Mouse (Mus musculus): ENCODE measurements around the gene H2-Ob.

The H2-Ob gene

DNA sequence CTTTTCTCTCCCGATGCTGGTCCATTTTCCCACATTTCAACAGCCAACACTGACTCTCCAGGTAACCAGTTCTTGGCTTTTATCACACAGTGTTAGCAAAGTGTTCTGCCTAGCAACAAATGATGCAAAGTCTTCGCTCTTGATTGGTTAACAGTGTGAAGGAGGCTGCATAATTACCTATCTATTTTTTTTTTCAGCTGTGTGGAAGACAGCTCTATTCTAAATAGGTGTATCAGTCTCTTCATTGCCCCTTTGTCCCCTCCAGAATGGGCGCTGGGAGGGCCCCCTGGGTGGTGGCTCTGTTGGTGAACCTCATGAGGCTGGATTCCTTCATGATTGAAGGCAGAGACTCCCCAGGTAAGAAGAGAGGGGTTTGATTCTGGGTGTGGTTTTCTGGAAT, at the start of gene H2-Ob:
H2-Ob (plus strand) TSS at position 198 of the 400 bp plus-strand sequence.
- peak; percentile 29 for DNase-seq (ENCODE audit: low read depth, low spot score)

- DNase-seq (ENCODE audit: low read depth, low spot score), result no peak
Observed at GRCm38 (mm10) chr17:34188986-34189385, 49.7 kb upstream of the H2-Ob start.

DNA sequence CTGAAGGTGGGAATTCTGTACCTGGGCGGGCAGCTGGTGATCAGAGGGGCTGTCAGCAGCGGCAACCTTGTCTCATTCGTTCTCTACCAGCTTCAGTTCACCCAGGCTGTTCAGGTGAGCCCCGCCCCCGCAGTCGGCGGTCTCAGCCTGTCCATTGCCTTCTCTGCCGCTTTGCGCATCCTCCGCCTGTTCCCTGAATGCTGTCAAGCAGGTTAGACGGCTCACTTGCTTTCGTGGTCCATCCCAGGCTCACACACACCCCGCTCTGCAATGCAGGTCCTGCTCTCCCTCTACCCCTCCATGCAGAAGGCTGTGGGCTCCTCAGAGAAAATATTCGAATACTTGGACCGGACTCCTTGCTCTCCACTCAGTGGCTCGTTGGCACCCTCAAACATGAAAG, 45.9 kb upstream of the H2-Ob start:
- DNase-seq (ENCODE audit: low read depth, low spot score), result no peak

- no peak for DNase-seq (ENCODE audit: low read depth, low spot score)
Observed at GRCm38 (mm10) chr17:34193468-34193867, 45.2 kb upstream of the H2-Ob start.

DNA sequence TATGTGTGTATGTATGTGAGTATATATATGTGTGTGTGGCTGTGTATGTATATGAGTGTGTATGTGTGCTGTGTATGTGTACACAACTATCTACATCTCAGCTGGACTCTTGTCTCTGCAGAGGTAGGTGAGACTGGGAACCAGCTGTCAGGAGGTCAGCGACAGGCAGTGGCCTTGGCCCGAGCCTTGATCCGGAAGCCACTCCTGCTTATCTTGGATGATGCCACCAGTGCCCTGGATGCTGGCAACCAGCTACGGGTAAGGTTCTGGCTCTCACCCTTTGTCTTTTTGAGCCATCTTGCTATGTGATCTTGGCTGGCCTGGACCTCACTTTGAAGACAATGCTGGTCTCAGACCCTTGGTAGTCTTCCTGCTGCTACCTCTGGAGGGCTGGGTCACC, 44.0 kb upstream of the H2-Ob start:
- no peak for DNase-seq (ENCODE audit: low read depth, low spot score)

DNA sequence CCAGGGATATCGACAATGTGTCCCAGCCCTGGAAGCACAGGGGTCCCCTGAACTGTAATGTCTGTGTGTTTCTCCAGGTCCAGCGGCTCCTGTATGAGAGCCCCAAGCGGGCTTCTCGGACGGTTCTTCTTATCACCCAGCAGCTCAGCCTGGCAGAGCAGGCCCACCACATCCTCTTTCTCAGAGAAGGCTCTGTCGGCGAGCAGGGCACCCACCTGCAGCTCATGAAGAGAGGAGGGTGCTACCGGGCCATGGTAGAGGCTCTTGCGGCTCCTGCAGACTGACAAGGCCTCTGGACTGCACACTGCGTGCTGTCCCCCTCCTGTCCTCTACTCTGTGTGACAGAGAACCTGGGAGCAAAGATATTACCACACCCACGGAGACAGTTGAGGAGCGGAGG, 42.2 kb upstream of the H2-Ob start:
- DNase-seq (ENCODE audit: low read depth, low spot score), result no peak

GRCm38 (mm10) chr17:34196941-34197894, 41.5 kb upstream of the H2-Ob start, which contains the start of gene Psmb8:
TSS of gene Psmb8 (plus strand) at chr17:34197721.
- peak; percentile 88 for DNase-seq (ENCODE audit: low read depth, low spot score)

DNA sequence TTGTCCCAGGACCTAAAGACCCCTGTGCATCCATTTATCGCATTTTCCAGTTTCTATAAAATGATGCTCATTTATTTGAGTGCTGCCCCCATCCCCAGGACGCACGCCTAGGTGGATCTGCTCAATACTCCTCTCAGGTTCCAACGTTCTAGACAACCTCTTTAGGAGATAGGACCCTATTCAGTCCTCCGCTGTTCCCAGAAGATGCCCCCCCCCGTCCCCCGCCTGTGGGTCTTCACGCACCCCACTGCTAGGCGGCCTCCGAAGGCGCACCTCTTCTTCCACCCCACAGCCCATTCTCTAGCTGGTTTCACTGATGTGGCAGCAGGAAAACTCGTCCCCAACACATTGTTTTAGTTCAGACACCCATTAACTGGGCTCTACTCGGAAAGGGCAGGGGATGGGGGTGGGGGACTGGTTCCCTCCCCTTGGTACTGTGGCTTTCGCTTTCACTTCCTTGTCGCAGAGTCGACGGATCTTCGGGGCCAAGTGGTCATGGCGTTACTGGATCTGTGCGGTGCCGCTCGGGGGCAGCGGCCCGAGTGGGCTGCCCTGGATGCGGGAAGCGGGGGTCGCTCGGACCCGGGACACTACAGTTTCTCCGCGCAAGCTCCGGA, 40.7 kb upstream of the H2-Ob start:
- DNase-seq (ENCODE audit: low read depth, low spot score), result no peak

GRCm38 (mm10) chr17:34198521-34198912, 40.2 kb upstream of the H2-Ob start:
- DNase-seq (ENCODE audit: low read depth, low spot score), result no peak

GRCm38 (mm10) chr17:34199050-34199619, 39.6 kb upstream of the H2-Ob start:
- DNase-seq (ENCODE audit: low read depth, low spot score), result no peak

GRCm38 (mm10) chr17:34200047-34200446, 38.7 kb upstream of the H2-Ob start:
- DNase-seq (ENCODE audit: low read depth, low spot score), result no peak

DNA sequence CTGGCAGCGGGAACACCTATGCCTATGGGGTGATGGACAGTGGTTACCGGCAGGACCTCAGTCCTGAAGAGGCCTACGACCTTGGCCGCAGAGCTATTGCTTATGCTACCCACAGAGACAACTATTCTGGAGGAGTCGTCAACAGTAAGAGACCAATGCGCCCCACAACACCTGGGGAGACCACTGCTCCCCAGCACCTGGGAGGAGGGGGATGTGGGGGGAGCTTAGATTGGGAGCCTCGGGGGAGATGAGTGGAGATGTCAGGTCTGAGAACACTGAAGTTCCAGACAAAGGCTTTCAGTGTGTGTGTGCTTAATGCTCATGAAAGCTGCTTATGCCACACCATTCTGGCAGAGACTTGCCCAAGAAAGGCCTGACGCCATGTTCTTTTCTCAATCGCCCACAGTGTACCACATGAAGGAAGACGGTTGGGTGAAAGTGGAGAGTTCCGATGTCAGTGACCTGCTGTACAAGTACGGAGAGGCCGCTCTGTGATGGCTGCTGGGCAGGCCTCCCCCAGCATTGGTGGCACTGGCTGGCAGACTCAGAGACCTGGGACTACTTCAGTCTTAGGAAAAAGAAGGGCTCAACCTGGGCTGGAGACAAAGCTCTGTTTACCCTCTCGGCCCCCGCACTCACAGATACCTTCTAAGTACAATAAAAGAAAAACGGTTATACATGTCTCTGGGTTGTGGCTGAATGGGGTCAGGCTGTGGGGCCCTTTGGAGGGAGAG, 37.8 kb upstream of the H2-Ob start:
- DNase-seq (ENCODE audit: low read depth, low spot score), result no peak

DNA sequence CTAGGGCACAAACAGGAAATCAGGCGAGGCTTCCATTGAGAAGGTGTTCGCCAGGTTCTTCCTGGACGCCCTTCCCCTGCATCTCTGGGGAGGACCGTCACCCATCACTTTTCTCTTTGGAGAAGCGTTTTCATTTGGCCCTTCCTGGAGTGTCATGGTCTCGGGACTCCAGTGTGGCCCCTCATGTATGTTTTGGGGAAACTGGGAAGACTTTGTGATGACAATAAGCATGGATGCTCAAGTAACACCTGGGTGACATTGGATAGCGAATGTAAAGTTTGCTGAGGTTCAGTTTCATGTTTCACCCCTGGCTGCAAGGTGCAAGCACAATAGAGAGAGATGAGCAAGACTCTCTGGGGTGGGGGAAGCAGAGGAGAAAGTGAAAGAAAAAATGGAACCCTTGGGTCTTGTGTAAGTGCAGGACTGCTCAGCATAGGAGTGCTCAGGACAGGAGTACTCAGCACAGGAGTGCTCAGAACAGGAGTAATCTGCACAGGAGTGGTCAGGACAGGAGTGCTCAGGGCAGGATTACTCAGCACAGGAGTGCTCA, 37.1 kb upstream of the H2-Ob start:
- DNase-seq (ENCODE audit: low read depth, low spot score), result no peak

DNA sequence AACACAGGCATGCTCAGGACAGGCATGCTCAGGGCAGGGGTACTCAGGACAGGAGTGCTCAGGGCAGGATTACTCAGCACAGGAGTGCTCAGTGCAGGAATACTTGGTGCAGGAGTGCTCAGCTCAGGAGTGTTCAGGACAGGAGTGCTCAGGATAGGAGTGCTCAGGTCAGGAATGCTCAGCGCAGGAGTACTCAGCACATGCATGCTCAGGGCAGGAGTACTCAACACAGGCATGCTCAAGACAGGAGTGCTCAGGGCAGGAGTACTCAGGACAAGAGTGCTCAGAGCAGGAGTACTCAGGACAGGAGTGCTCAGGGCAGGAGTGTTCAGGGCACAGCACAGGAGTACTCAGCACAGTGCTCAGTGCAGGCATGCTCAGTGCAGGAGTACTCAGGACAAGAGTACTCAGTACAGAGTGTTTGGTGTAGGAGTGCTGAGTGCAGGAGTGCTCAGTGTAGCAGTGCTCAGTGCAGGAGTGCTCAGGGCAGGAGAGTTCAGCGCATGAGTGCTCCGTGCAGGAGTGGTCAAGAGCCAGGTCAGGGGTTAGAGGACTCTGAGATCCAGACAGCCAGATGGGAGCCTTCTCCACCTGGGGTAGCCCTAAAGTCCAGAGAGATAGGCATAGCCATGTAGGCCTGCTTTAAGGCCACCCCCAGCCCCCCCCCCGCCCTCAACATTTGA, 35.8 kb upstream of the H2-Ob start:
- DNase-seq (ENCODE audit: low read depth, low spot score), result no peak

DNA sequence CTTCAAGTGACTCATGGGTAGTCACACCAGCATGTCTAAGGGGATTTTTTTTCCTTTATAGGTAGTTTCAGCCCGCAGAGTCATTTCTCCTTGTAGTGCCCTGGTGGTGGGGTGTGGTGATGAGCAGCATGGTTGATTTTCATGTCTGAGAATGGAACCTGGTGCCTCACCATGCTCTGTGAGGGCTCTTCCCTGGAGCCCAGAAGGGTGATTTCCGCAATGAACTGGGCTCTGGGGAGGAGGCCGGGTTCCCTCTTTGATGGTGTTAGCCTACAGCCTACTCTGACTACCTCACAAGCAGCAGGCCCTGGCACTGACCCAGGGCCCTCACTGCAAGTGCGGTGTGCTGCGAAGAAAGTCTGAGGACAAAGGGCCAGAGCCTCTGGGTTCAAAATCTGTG, 35.3 kb upstream of the H2-Ob start, which contains the start of gene Tap2:
Tap2 (plus strand) TSS at position 84 of the 400 bp plus-strand sequence.
- no peak for DNase-seq (ENCODE audit: low read depth, low spot score)

DNA sequence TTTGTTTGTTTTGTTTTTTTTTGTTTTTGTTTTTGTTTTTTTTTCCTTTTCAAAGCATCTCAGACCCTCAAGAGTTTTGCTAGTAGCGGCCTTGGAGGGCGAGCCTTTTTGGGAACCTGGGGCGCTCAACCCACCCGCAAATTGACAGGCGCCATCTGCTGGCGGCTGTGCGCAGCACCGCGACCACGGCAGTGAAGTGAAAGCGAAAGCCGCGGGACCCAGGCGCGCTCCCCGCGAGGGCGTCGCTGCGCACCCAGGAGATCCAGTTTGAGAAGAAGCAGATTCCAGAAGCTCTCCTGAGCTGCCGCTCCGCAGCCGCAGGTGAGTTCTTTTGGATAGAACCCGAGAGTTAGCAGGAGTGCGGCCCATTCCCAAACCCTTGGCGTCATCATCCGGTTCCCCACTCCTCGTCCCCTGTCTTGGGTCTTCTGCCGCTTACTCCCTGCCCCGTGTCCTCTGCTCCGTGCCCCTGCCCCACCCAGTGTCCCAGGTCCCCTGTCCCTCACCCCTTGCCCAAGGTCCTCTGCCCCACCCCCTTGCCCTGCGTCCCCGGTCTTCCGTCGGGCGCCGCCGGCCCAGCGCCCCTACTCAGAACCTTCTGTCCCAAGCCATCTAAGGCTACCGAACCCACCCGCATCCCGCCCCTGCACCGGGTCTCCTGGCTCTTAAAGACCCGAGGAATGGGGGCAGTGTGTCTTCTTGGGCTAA, 34.2 kb upstream of the H2-Ob start:
- DNase-seq (ENCODE audit: low read depth, low spot score), result peak; percentile 65

DNA sequence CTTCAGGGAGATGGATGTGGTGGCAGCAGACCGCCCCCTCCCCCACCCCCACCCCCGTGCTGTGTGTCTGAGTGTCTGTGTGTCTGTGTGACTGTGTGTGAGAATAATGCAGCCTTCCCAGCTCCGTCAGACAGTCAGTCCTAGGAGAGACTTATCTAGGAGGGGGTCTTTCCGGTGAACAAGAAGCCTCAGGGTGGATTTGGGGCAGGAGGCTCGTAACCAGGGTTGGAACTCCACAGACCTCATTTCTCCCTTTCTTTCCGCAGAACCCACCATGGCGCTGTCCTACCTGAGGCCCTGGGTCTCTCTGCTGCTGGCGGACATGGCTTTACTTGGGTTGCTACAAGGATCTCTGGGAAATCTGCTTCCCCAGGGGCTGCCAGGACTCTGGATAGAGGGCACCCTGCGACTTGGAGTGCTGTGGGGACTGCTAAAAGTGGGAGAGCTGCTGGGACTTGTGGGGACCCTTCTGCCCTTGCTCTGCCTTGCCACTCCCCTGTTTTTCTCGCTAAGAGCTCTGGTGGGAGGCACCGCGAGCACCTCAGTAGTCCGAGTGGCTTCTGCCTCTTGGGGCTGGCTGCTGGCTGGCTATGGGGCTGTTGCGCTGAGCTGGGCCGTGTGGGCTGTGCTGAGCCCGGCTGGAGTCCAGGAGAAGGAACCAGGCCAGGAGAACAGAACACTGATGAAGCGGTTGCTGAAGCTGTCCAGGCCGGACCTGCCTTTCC, 33.5 kb upstream of the H2-Ob start:
- no peak for DNase-seq (ENCODE audit: low read depth, low spot score)

- no peak for DNase-seq (ENCODE audit: low read depth, low spot score)
Observed at GRCm38 (mm10) chr17:34205746-34206176, 32.9 kb upstream of the H2-Ob start.

DNA sequence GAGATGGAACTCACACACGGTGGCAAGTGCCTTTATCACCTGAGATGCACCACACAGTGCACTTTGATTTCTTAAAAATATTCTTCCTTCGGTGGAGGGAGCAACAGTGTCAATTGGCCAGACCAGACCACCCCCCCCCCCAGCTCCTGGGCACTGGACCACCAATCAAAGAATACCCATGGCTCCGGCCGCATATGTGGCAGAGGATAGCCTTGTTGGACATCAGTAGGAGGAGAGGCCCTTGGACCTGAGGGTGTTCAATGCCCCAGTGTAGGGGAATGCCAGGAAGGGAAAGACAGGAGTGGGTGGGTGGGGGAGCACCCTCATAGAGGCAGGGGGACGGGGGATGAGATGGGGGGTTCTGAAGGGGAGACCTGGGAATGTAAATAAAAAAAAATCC, 32.0 kb upstream of the H2-Ob start:
- no peak for DNase-seq (ENCODE audit: low read depth, low spot score)

GRCm38 (mm10) chr17:34207456-34207855, 31.2 kb upstream of the H2-Ob start:
- DNase-seq (ENCODE audit: low read depth, low spot score), result no peak

Measured in retina, postnatal 7 days (tissue).